Mouse (Mus musculus): ENCODE measurements around the gene Satb2. TPM values are rescaled to one million over a fixed set of nuclear protein-coding genes. Genes with fewer than 3 reads are reported as not detected.

Satb2 gene
- polyA plus RNA-seq, 1 experiment from 2014 or later, result 2.0 TPM

- H3K27ac ChIP-seq (ENCODE audit: low read depth, low read length), result no peak overlapping the region
- no peaks in the 10 kb centered on the region for H3K4me1 ChIP-seq (replicated peaks; ENCODE audit: control insufficient read depth, insufficient read depth, low read length)
- no peak overlapping the region for H3K4me3 ChIP-seq (ENCODE audit: low read depth, low read length)
- no peaks in the 10 kb centered on the region for H3K36me3 ChIP-seq (ENCODE audit: control insufficient read depth, insufficient read depth, low read length)
- no peak overlapping the region for H3K9ac ChIP-seq (ENCODE audit: low read depth, low read length)
- no peak overlapping the region for H3K4me2 ChIP-seq (replicated peaks; ENCODE audit: low read depth, low read length)
- ATAC-seq (ENCODE audit: low FRiP score), result no peak
- no peaks in the 10 kb centered on the region for H3K27me3 ChIP-seq (ENCODE audit: control insufficient read depth, insufficient read depth, low read length)
- H3K9me3 ChIP-seq (ENCODE audit: control insufficient read depth, low read length), result no peaks in the 10 kb centered on the region
- WGBS, result 93% methylated on average over 9 of the region's 9 CpGs
- DNase-seq (ENCODE audit: low spot score), result no peak
Measured at GRCm38 (mm10) chr1:56846358-56846757, 132.1 kb downstream of the Satb2 start.

GRCm38 (mm10) chr1:56845523-56846118 lies 132.8 kb downstream of the Satb2 start:
- Histone ChIP-seq H3K9me3 (ENCODE audit: control insufficient read depth, low read length) (no peaks in the 10 kb centered on the region), H3K27ac (ENCODE audit: low read depth, low read length) (no peak overlapping the region), H3K9ac (ENCODE audit: low read depth, low read length) (no peak overlapping the region), H3K4me1 (replicated peaks; ENCODE audit: control insufficient read depth, insufficient read depth, low read length) (no peaks in the 10 kb centered on the region), H3K4me3 (ENCODE audit: low read depth, low read length) (no peak overlapping the region), H3K36me3 (ENCODE audit: control insufficient read depth, insufficient read depth, low read length) (no peaks in the 10 kb centered on the region), H3K4me2 (replicated peaks; ENCODE audit: low read depth, low read length) (no peak overlapping the region), H3K27me3 (ENCODE audit: control insufficient read depth, insufficient read depth, low read length) (no peaks in the 10 kb centered on the region)
- DNase-seq (ENCODE audit: low spot score) (no peak), ATAC-seq (ENCODE audit: low FRiP score) (no peak)
- WGBS, result 83% methylated on average over 8 of the region's 8 CpGs

GRCm38 (mm10) chr1:56844551-56845330 lies 133.7 kb downstream of the Satb2 start:
- peak; percentile 10 for DNase-seq (ENCODE audit: low spot score)
- H3K4me1 ChIP-seq (replicated peaks; ENCODE audit: control insufficient read depth, insufficient read depth, low read length), result no peaks in the 10 kb centered on the region
- no peaks in the 10 kb centered on the region for H3K27me3 ChIP-seq (ENCODE audit: control insufficient read depth, insufficient read depth, low read length)
- ATAC-seq (ENCODE audit: low FRiP score), result peak; percentile 81
- no peak overlapping the region for H3K4me2 ChIP-seq (replicated peaks; ENCODE audit: low read depth, low read length)
- no peaks in the 10 kb centered on the region for H3K9me3 ChIP-seq (ENCODE audit: control insufficient read depth, low read length)
- no peaks in the 10 kb centered on the region for H3K36me3 ChIP-seq (ENCODE audit: control insufficient read depth, insufficient read depth, low read length)
- H3K27ac ChIP-seq (ENCODE audit: low read depth, low read length), result no peak overlapping the region
- no peak overlapping the region for H3K9ac ChIP-seq (ENCODE audit: low read depth, low read length)
- 15% methylated on average over 10 of the region's 10 CpGs for WGBS
- H3K4me3 ChIP-seq (ENCODE audit: low read depth, low read length), result no peak overlapping the region

- H3K36me3 ChIP-seq (ENCODE audit: control insufficient read depth, insufficient read depth, low read length), result no peaks in the 10 kb centered on the region
- no peaks in the 10 kb centered on the region for H3K9me3 ChIP-seq (ENCODE audit: control insufficient read depth, low read length)
- H3K9ac ChIP-seq (ENCODE audit: low read depth, low read length), result no peak overlapping the region
- no peak overlapping the region for H3K4me2 ChIP-seq (replicated peaks; ENCODE audit: low read depth, low read length)
- ATAC-seq (ENCODE audit: low FRiP score), result no peak
- H3K27me3 ChIP-seq (ENCODE audit: control insufficient read depth, insufficient read depth, low read length), result no peaks in the 10 kb centered on the region
- peak; percentile 10 for DNase-seq (ENCODE audit: low spot score)
- H3K27ac ChIP-seq (ENCODE audit: low read depth, low read length), result no peak overlapping the region
- 58% methylated on average over 1 of the region's 1 CpGs for WGBS
- H3K4me1 ChIP-seq (replicated peaks; ENCODE audit: control insufficient read depth, insufficient read depth, low read length), result 0 out of 2 replicates have a peak, but pooled peaks cover 3% of the 10 kb centered on the region
- H3K4me3 ChIP-seq (ENCODE audit: low read depth, low read length), result no peak overlapping the region
Measured at GRCm38 (mm10) chr1:56838901-56839300, 139.5 kb downstream of the Satb2 start.

GRCm38 (mm10) chr1:56833984-56834900 lies 144.2 kb downstream of the Satb2 start:
- no peak overlapping the region for H3K4me3 ChIP-seq (ENCODE audit: low read depth, low read length)
- H3K27ac ChIP-seq (ENCODE audit: low read depth, low read length), result no peak overlapping the region
- DNase-seq (ENCODE audit: low spot score), result peak; percentile 23
- no peaks in the 10 kb centered on the region for H3K9me3 ChIP-seq (ENCODE audit: control insufficient read depth, low read length)
- WGBS, result 73% methylated on average over 6 of the region's 6 CpGs
- H3K4me1 ChIP-seq (replicated peaks; ENCODE audit: control insufficient read depth, insufficient read depth, low read length), result peaks cover 8% of the 10 kb centered on the region
- no peak overlapping the region for H3K9ac ChIP-seq (ENCODE audit: low read depth, low read length)
- peak; percentile 57 for ATAC-seq (ENCODE audit: low FRiP score)
- no peaks in the 10 kb centered on the region for H3K27me3 ChIP-seq (ENCODE audit: control insufficient read depth, insufficient read depth, low read length)
- H3K4me2 ChIP-seq (replicated peaks; ENCODE audit: low read depth, low read length), result no peak overlapping the region
- H3K36me3 ChIP-seq (ENCODE audit: control insufficient read depth, insufficient read depth, low read length), result no peaks in the 10 kb centered on the region

GRCm38 (mm10) chr1:56833307-56833706 lies 145.1 kb downstream of the Satb2 start:
- no peak overlapping the region for H3K4me2 ChIP-seq (replicated peaks; ENCODE audit: low read depth, low read length)
- peak overlapping the region; percentile 71 for H3K27ac ChIP-seq (ENCODE audit: low read depth, low read length)
- no peak overlapping the region for H3K4me3 ChIP-seq (ENCODE audit: low read depth, low read length)
- 14% methylated on average over 6 of the region's 6 CpGs for WGBS
- H3K4me1 ChIP-seq (replicated peaks; ENCODE audit: control insufficient read depth, insufficient read depth, low read length), result peaks cover 8% of the 10 kb centered on the region
- H3K9me3 ChIP-seq (ENCODE audit: control insufficient read depth, low read length), result no peaks in the 10 kb centered on the region
- ATAC-seq (ENCODE audit: low FRiP score), result peak; percentile 88
- H3K36me3 ChIP-seq (ENCODE audit: control insufficient read depth, insufficient read depth, low read length), result no peaks in the 10 kb centered on the region
- H3K27me3 ChIP-seq (ENCODE audit: control insufficient read depth, insufficient read depth, low read length), result no peaks in the 10 kb centered on the region
- peak; percentile 79 for DNase-seq (ENCODE audit: low spot score)
- H3K9ac ChIP-seq (ENCODE audit: low read depth, low read length), result no peak overlapping the region

- DNase-seq (ENCODE audit: low spot score) (peak; percentile 16), ATAC-seq (ENCODE audit: low FRiP score) (no peak)
- Histone ChIP-seq H3K36me3 (ENCODE audit: control insufficient read depth, insufficient read depth, low read length) (no peaks in the 10 kb centered on the region), H3K27me3 (ENCODE audit: control insufficient read depth, insufficient read depth, low read length) (no peaks in the 10 kb centered on the region), H3K27ac (ENCODE audit: low read depth, low read length) (peak overlapping the region; percentile 71), H3K4me3 (ENCODE audit: low read depth, low read length) (no peak overlapping the region), H3K9me3 (ENCODE audit: control insufficient read depth, low read length) (no peaks in the 10 kb centered on the region), H3K9ac (ENCODE audit: low read depth, low read length) (no peak overlapping the region), H3K4me2 (replicated peaks; ENCODE audit: low read depth, low read length) (no peak overlapping the region), H3K4me1 (replicated peaks; ENCODE audit: control insufficient read depth, insufficient read depth, low read length) (peaks cover 8% of the 10 kb centered on the region)
- WGBS, result 76% methylated on average over 8 of the region's 8 CpGs
Measured at GRCm38 (mm10) chr1:56832738-56833137, 145.7 kb downstream of the Satb2 start.

- DNase-seq (ENCODE audit: low spot score) (no peak), ATAC-seq (ENCODE audit: low FRiP score) (no peak)
- Histone ChIP-seq H3K27ac (ENCODE audit: low read depth, low read length) (no peak overlapping the region), H3K4me3 (ENCODE audit: low read depth, low read length) (no peak overlapping the region), H3K4me1 (replicated peaks; ENCODE audit: control insufficient read depth, insufficient read depth, low read length) (no peaks in the 10 kb centered on the region), H3K27me3 (ENCODE audit: control insufficient read depth, insufficient read depth, low read length) (no peaks in the 10 kb centered on the region), H3K9ac (ENCODE audit: low read depth, low read length) (no peak overlapping the region), H3K4me2 (replicated peaks; ENCODE audit: low read depth, low read length) (no peak overlapping the region), H3K9me3 (ENCODE audit: control insufficient read depth, low read length) (no peaks in the 10 kb centered on the region), H3K36me3 (ENCODE audit: control insufficient read depth, insufficient read depth, low read length) (no peaks in the 10 kb centered on the region)
- WGBS, result 89% methylated on average over 5 of the region's 5 CpGs
Measured at GRCm38 (mm10) chr1:56822735-56823134, 155.7 kb downstream of the Satb2 start.

Data from hindbrain, embryonic 11.5 days (tissue).